Mouse (Mus musculus) megakaryocyte-erythroid progenitor cell, adult 5-6 weeks (primary cell): ENCODE measurements around the gene Rnf25. TPM values are rescaled to one million over a fixed set of nuclear protein-coding genes. Genes with fewer than 3 reads are reported as not detected.

Source experiments
- total RNA-seq, 2 experiments: library from RNA; stranded (forward) in 1 of 2; stranded (reverse) in 1 of 2; fragments of 200-1000, 215-1000 nt in 1 of 2; fragments of >200 nt in 1 of 2; fragmentation: Nextera tagmentation in 1 of 2; gene quantifications; 2 replicates each; pipeline ENCODE4 v1.2.3; 2014 to 2017

Gene Rnf25
- total RNA-seq, 2 experiments from 2014 or later: 26.5 to 38.6 TPM

Other genes starting within 250 kb of the Rnf25 start
- gene Catip, start 239.3 kb downstream of the Rnf25 start, total RNA-seq (2014; fragmentation: Nextera tagmentation): not detected in 2 replicates
- gene Catip, start 239.3 kb downstream of the Rnf25 start, total RNA-seq (2017): not detected in 2 replicates
- gene Slc11a1, start 226.2 kb downstream of the Rnf25 start, total RNA-seq (2014; fragmentation: Nextera tagmentation): not detected in 2 replicates
- 0.42 TPM in 1 of 2 replicates, not detected in the other for gene Slc11a1, start 226.2 kb downstream of the Rnf25 start, total RNA-seq (2017)
- 84.0 and 87.0 TPM in 2 replicates for gene Ctdsp1, start 209.9 kb downstream of the Rnf25 start, total RNA-seq (2014; fragmentation: Nextera tagmentation)
- 19.5 and 26.8 TPM in 2 replicates for gene Ctdsp1, start 209.9 kb downstream of the Rnf25 start, total RNA-seq (2017)
- not detected in 2 replicates for gene Vil1, start 192.0 kb downstream of the Rnf25 start, total RNA-seq (2014; fragmentation: Nextera tagmentation)
- gene Vil1, start 192.0 kb downstream of the Rnf25 start, total RNA-seq (2017): not detected in 2 replicates
- 65.5 and 83.3 TPM in 2 replicates for gene Cnot9, start 95.3 kb downstream of the Rnf25 start, total RNA-seq (2014; fragmentation: Nextera tagmentation)
- 122 and 130 TPM in 2 replicates for gene Cnot9, start 95.3 kb downstream of the Rnf25 start, total RNA-seq (2017)
- gene Plcd4, start 58.5 kb downstream of the Rnf25 start, total RNA-seq (2014; fragmentation: Nextera tagmentation): not detected in 2 replicates
- gene Plcd4, start 58.5 kb downstream of the Rnf25 start, total RNA-seq (2017): 0.33 TPM in 1 of 2 replicates, not detected in the other
- gene Usp37, start 57.1 kb downstream of the Rnf25 start, total RNA-seq (2014; fragmentation: Nextera tagmentation): 31.1 and 40.1 TPM in 2 replicates
- 39.9 and 70.7 TPM in 2 replicates for gene Usp37, start 57.1 kb downstream of the Rnf25 start, total RNA-seq (2017)
- 26.5 and 29.8 TPM in 2 replicates for gene Zfp142, start 13.2 kb downstream of the Rnf25 start, total RNA-seq (2014; fragmentation: Nextera tagmentation)
- gene Zfp142, start 13.2 kb downstream of the Rnf25 start, total RNA-seq (2017): 12.3 and 13.8 TPM in 2 replicates
- gene Bcs1l, start 13.1 kb downstream of the Rnf25 start, total RNA-seq (2014; fragmentation: Nextera tagmentation): 27.8 and 29.7 TPM in 2 replicates
- gene Bcs1l, start 13.1 kb downstream of the Rnf25 start, total RNA-seq (2017): 14.4 and 21.1 TPM in 2 replicates
- gene Stk36, start within 50 bp of the Rnf25 start, total RNA-seq (2014; fragmentation: Nextera tagmentation): 0.20 and 0.82 TPM in 2 replicates
- gene Stk36, start within 50 bp of the Rnf25 start, total RNA-seq (2017): not detected in 2 replicates
- 46.8 and 55.5 TPM in 2 replicates for gene Ttll4, start 60.3 kb upstream of the Rnf25 start, total RNA-seq (2014; fragmentation: Nextera tagmentation)
- gene Ttll4, start 60.3 kb upstream of the Rnf25 start, total RNA-seq (2017): 19.8 and 38.2 TPM in 2 replicates
- 2.0 TPM in 1 of 2 replicates, not detected in the other for gene Cyp27a1, start 112.2 kb upstream of the Rnf25 start, total RNA-seq (2014; fragmentation: Nextera tagmentation)
- 1.9 TPM in 1 of 2 replicates, not detected in the other for gene Cyp27a1, start 112.2 kb upstream of the Rnf25 start, total RNA-seq (2017)
- not detected in 2 replicates for gene Prkag3, start 147.8 kb upstream of the Rnf25 start, total RNA-seq (2014; fragmentation: Nextera tagmentation)
- not detected in 2 replicates for gene Prkag3, start 147.8 kb upstream of the Rnf25 start, total RNA-seq (2017)
- not detected in 2 replicates for gene Wnt6, start 170.5 kb upstream of the Rnf25 start, total RNA-seq (2014; fragmentation: Nextera tagmentation)
- not detected in 2 replicates for gene Wnt6, start 170.5 kb upstream of the Rnf25 start, total RNA-seq (2017)
- not detected in 2 replicates for gene Wnt10a, start 190.1 kb upstream of the Rnf25 start, total RNA-seq (2014; fragmentation: Nextera tagmentation)
- not detected in 2 replicates for gene Wnt10a, start 190.1 kb upstream of the Rnf25 start, total RNA-seq (2017)